Mouse (Mus musculus) gastrocnemius, postnatal 36 days (tissue): ENCODE results near the gene Birc3. TPM values are rescaled to one million over a fixed set of nuclear protein-coding genes. Genes with fewer than 3 reads are reported as not detected.

Experiments
- DNase-seq, 2 experiments: peaks; one replicate each; pipeline ENCODE4 v3.0.0; 2022
- intact Hi-C: fragments of 180-260 bp; cut with DNase I; formaldehyde crosslinking; loops from one replicate; pipeline ENCODE4 v1.15.1; 2025
- total RNA-seq, 2 experiments: library from RNA; stranded (reverse); gene quantifications; 2 replicates each; pipeline ENCODE4 v1.2.3; 2021

Gene Birc3
- total RNA-seq, 2 experiments from 2014 or later: 5.0 to 5.3 TPM

DNA sequence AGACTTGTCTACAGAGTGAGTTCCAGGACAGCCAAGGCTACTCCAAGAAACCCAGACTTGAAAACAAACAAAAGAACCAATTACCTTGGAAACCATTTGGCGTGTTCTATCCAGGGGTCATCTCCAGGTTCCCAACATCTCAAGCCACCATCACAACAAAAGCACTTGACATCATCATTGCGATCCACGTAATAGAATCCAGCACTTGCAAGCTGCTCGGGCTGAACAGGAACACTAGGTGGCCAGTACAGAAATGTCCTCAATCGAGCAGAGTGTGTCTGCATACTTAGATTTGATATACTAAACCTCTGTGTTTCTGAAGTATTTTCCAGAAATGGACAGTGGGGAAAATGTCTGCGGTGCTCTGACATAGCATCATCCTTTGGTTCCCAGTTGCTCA, 39.6 kb downstream of the Birc3 start:
- no peak for DNase-seq
- intact Hi-C loops: no loop called here

DNA sequence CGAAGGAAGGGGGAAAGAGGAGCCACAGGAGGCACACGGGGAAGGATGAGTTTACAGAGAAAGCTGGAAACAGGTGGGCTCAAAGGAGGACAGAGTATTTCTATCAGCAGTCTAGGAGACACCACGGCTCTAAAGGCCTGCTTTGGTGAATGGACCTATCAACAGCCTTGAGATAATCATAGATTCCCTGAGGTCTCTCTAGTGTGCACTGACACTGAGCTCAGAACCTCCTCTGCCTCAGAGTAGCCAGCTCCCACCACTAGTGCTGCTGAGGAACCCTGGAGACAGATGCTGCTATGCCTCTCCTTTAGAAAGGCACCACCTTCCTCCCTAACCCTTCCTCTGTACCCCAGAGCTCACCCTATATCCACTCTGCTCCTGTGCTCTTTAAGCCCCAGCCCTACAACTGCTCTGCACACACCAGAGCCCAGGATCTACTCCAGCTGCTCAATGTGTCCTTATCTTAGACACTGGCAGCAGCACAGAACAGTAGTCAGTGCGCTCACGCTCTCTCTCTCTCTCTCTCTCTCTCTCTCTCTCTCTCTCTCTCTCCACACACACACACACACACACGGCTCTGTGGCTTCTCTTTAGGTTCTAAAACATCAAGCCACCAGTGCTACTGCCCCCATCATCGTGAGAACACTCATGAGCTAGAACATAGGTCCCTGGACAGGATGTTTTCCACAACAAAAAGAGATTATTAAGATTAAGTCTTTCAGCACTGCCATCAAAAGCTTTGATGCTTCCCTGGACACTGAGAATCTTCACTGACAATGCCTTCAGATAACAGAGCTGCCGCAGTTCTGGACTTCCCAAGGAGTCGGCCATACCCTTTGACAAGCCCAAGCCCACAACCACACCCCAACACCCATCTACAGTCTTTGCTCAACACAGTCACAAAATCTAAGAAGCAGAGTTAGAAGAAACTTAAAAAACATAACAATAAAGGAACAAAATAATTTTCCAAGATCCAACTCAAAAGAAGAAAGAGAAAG, 43.2 kb downstream of the Birc3 start:
- intact Hi-C loops: no loop called here
- DNase-seq: no peak

DNA sequence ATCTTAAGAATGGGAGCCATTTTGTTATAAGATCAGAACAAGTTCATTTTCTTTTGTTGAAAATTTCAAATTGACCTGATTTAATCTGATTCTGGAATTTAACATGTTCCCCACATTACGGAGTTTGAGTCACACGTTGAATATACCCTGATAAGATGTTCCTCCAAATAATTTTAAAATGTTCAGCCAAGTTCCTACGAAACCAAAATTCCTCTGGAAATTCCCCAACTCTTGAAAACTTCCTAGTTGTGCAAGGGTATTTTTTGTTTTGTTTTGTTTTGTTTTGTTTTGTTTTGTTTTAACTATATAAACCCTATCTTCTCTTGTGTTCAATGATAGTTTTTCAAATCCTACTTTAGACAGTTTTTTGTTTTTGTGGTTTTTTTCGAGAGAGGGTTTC, 44.3 kb downstream of the Birc3 start:
- no peak for DNase-seq
- intact Hi-C loops: no loop called here

GRCm38 (mm10) chr9:7824916-7825315, 48.1 kb downstream of the Birc3 start:
- DNase-seq: no peak
- intact Hi-C loops: no loop called here

- intact Hi-C loops: no loop called here
- DNase-seq: no peak
Measured at GRCm38 (mm10) chr9:7822758-7823157, 50.2 kb downstream of the Birc3 start.

DNA sequence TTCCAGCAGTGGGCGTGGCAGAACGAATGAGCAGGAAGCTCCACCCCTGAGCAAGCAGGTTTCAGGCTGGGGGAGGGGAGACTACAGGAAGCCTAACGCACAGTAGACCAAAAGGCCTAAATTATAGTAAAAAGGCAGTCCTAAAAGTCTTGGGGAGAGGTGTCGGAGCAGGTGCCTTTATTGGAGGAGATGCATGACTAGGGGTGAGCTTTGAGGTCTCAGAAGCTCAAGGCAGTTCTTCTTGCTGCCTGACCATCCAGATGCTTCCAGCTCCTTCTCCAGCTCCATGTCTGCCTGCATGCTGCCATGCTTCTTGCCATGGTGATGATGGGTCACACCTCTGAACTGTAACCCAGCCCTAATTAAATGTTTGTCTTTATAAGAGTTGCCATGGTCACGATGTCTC, 67.9 kb downstream of the Birc3 start:
- intact Hi-C loops: no loop called here
- DNase-seq: no peak

Other genes with a start within 250 kb of the Birc3 start
- not detected for gene Mmp20, start 245.0 kb downstream of the Birc3 start, total RNA-seq
- not detected for gene Mmp7, start 181.1 kb downstream of the Birc3 start, total RNA-seq
- gene Tmem123, start 109.1 kb downstream of the Birc3 start, total RNA-seq: 10 to 100 TPM; 17.2 to 21.2 TPM
- 10 to 100 TPM; 18.1 to 21.0 TPM for gene Birc2, start 36.1 kb downstream of the Birc3 start, total RNA-seq
- gene Yap1, start 131.4 kb upstream of the Birc3 start, total RNA-seq: 10 to 100 TPM; 30.8 to 34.9 TPM
- under 1 TPM; 0.26 to 0.37 TPM for gene Cfap300, start 169.6 kb upstream of the Birc3 start, total RNA-seq